Mouse (Mus musculus): ENCODE results near the gene Vmn1r42.
A peak's percentile ranks its signal among the peaks of the same experiment; 100 is the strongest.
"Not testable (repeated sequence)": the region's sequence is repeated elsewhere in the genome, so short reads cannot be mapped to it uniquely, and the experiment has no call there.

The Vmn1r42 gene

DNA sequence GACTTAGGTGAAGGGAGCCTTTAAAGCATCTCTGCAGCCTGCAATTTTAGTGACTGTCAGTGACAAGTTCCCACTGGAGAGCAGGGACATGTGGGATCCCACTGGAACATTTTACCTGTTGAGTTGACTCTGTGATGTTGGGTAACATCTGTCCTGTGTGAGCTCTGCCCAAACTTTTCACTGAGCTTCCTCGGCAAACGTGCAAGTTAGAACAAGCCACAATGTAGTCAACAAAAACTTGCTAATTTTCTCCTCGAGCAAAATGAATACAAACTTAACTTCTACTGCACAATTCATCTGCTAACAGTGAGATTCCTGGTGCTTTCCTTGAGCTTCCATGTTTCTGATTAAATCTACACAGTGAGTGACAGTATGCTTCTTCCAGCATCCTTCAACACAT, at the start of gene Vmn1r42, which contains the start of gene Vmn1r43:
Gene Vmn1r42, minus strand, starts transcription at position 101 of the 400 bp plus-strand sequence.
Gene Vmn1r43, minus strand, starts transcription at position 101 of the 400 bp plus-strand sequence.
- DNase-seq (ENCODE audit: low read depth): not testable (repeated sequence)

DNA sequence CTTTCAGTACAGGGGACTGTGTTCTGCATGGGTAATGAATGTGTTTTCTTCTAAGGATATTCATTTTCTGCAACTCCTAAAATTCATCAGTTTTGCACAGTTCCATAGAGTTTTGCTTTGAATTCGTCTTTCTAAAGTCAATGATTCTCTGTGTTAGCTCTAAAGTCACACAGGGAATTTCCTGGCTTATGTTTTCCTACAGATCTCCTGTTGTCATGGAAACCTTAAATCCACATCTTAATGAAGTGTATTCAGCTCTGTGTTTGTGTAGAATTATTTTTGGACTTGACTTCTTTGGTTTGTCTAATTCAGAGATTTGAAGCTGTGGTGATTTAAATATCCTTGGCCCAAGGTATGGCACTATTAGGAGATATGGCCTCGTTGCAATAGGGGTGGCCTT, 7.6 kb upstream of the Vmn1r42 start:
- no peak for DNase-seq (ENCODE audit: low read depth)

- no peak for DNase-seq (ENCODE audit: low read depth)
These were observed 7.1 kb upstream of the Vmn1r42 start, which contains the start of gene Vmn1r44 for GRCm38 (mm10) chr6:89883360-89883759. TSS of gene Vmn1r44 (plus strand) at chr6:89883660.

DNA sequence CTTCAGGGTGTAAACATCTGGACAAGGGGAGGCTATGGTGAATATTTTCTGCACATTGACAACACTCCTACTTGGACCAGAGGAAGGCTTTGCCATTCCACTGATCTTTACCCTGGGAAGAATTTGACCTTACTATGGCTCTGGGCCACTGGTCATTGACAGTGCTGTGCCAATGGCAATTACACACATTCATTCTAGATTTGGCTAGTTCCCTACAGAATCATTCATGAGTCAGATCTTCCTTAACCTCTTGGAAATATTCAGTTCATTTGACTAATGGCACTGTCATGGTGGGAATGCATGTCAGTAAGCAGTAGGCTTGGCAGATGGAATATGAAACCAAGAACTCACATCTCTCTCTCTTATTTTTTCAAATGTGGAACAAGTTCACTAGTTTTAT, 4.7 kb upstream of the Vmn1r42 start:
- no peak for DNase-seq (ENCODE audit: low read depth)

- no peak for DNase-seq (ENCODE audit: low read depth)
These were observed 750 bp upstream of the Vmn1r42 start for GRCm38 (mm10) chr6:89876963-89877362.

DNA sequence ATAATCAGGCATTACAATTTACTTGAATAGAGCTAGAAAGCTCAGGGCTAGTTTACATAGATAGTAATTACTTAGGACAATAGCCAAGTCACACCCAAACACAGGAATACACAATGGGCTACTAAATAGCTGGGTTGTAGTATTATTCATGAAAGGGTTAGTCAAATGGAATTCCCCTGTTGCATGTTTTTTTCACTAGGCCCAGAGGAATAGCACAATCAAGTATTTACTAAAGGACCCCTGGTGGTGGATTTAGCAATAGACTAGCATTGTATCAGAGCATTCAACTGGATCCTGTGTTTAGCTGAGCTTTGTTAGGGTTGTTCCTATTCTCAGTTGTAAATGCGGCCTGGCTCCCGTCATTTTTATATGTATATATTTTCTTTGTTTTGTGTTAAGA, 8.2 kb downstream of the Vmn1r42 start:
- no peak for DNase-seq (ENCODE audit: low read depth)

GRCm38 (mm10) chr6:89867276-89867675, 8.9 kb downstream of the Vmn1r42 start:
- peak; percentile 49 for DNase-seq (ENCODE audit: low read depth)

DNA sequence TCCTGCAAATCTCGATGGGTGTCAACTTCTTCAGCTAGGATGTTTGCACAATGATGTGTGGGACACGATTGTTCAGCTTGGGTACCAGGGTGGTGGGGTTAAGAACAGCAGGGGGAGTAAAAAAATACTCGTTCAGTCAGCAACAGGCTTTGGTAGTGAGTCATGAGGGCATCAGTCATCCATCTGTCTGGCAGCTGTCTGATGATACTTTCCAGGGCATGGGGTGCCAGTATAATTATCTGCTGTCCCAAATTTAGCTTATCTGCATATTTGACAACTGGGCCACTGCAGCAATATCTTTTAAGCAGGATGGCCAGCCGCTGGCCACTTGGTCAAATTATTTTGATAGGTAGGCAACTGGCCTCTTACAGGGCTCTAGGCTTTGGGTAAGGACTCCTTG, 12.4 kb downstream of the Vmn1r42 start:
- no peak for DNase-seq (ENCODE audit: low read depth)

DNA sequence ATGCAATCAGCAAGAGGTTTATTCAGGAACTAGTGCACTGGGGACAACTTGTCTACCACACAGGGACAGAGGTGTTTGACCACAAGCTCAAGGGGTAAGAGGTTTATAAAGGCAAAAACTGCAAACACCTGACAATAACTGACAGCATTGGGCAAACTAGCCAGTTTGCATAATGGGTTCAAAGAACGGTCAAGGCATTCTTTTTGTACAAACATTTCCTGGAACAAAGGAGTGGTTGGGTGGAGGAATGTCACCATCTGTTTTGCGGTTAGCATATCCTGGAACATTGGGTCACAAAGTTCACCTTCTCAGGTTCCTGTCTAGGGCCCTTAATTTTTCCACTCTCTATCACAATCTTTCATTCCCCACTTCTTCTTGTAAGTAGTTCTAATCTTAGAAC, 16.4 kb downstream of the Vmn1r42 start:
- DNase-seq (ENCODE audit: low read depth): peak; percentile 14

DNA sequence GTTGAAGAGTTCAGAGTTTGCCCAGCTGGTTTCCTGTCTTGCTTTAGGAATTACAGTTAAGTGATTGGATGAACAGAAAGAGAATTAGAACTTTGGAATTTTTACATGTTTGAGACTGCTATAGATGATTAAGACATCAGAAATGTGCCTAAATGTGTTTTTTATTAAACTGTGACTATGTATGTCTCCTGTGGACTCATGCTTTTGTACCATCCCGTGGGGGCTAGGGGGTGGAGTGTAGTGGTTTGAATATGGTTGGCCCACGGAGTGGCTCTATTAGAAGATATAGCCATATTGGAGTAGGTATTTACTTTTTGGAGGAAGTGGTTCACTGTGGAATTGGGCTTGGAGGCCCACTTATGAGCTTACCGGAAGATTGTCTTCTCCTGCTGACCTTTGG, 18.7 kb downstream of the Vmn1r42 start:
- DNase-seq (ENCODE audit: low read depth): no peak
